Mouse (Mus musculus): ENCODE data around the gene Tmem45a.
"Not testable (repeated sequence)": the region's sequence is repeated elsewhere in the genome, so short reads cannot be mapped to it uniquely, and the experiment has no call there.

The Tmem45a gene

GRCm38 (mm10) chr16:56885824-56886615, at the start of gene Tmem45a:
Gene Tmem45a (minus strand): TSS chr16:56886166.
- CTCF ChIA-PET = no interaction called here

- CTCF ChIA-PET = no interaction called here
These were observed 42.1 kb upstream of the Tmem45a start, which contains the start of gene Lnp1 for GRCm38 (mm10) chr16:56928023-56928422. Gene Lnp1 (minus strand): TSS chr16:56928061.

- CTCF ChIA-PET = no interaction called here
These were observed 34.2 kb upstream of the Tmem45a start for GRCm38 (mm10) chr16:56920102-56920657.

GRCm38 (mm10) chr16:56917230-56917629, 31.3 kb upstream of the Tmem45a start:
- CTCF ChIA-PET = no interaction called here

- CTCF ChIA-PET = no interaction called here
These were observed 23.0 kb upstream of the Tmem45a start for GRCm38 (mm10) chr16:56908986-56909385.

- CTCF ChIA-PET = not testable (repeated sequence)
These were observed 16.2 kb upstream of the Tmem45a start for GRCm38 (mm10) chr16:56902206-56902605.

GRCm38 (mm10) chr16:56891583-56891982, 5.6 kb upstream of the Tmem45a start:
- CTCF ChIA-PET = no interaction called here

- CTCF ChIA-PET = interaction anchor here (0.7 kb wide), 1 partner anchor 1417 kb away, joined by 17 read pairs; no protein-coding TSS in a partner anchor
These were observed 700 bp upstream of the Tmem45a start for GRCm38 (mm10) chr16:56886616-56887116.

GRCm38 (mm10) chr16:56884811-56885210, 1.2 kb downstream of the Tmem45a start:
- CTCF ChIA-PET = no interaction called here

GRCm38 (mm10) chr16:56873410-56873809, 12.6 kb downstream of the Tmem45a start:
- CTCF ChIA-PET = no interaction called here

GRCm38 (mm10) chr16:56870458-56870857, 15.5 kb downstream of the Tmem45a start:
- CTCF ChIA-PET = no interaction called here

- CTCF ChIA-PET = no interaction called here
These were observed 17.6 kb downstream of the Tmem45a start for GRCm38 (mm10) chr16:56868361-56868760.

GRCm38 (mm10) chr16:56867591-56867990, 18.4 kb downstream of the Tmem45a start:
- CTCF ChIA-PET = no interaction called here

GRCm38 (mm10) chr16:56852841-56853587, 33.0 kb downstream of the Tmem45a start:
- CTCF ChIA-PET = no interaction called here

GRCm38 (mm10) chr16:56842988-56843387, 43.0 kb downstream of the Tmem45a start:
- CTCF ChIA-PET = no interaction called here

GRCm38 (mm10) chr16:56833312-56833711, 52.7 kb downstream of the Tmem45a start:
- CTCF ChIA-PET = no interaction called here

- CTCF ChIA-PET = no interaction called here
These were observed 54.0 kb downstream of the Tmem45a start for GRCm38 (mm10) chr16:56831986-56832385.

GRCm38 (mm10) chr16:56801370-56802109, 84.4 kb downstream of the Tmem45a start:
- CTCF ChIA-PET = no interaction called here

GRCm38 (mm10) chr16:56800946-56801345, 85.0 kb downstream of the Tmem45a start:
- CTCF ChIA-PET = no interaction called here

- CTCF ChIA-PET = no interaction called here
These were observed 85.5 kb downstream of the Tmem45a start for GRCm38 (mm10) chr16:56800469-56800868.

- CTCF ChIA-PET = no interaction called here
These were observed 86.4 kb downstream of the Tmem45a start for GRCm38 (mm10) chr16:56799541-56800029.

GRCm38 (mm10) chr16:56798873-56799272, 87.1 kb downstream of the Tmem45a start:
- CTCF ChIA-PET = no interaction called here
